Mouse (Mus musculus) right cerebral cortex, postnatal 36 days (tissue): Measurements from ENCODE around the gene Ror2.
A peak's percentile ranks its signal among the peaks of the same experiment; 100 is the strongest.

ENCODE experiments used
- DNase-seq, 2 experiments: peaks; one replicate each; pipeline ENCODE4 v3.0.0; 2022; ENCODE audit warnings: low spot score in 2 of 2, mixed read lengths in 1 of 2

Gene Ror2

GRCm38 (mm10) chr13:53130032-53130431 lies 155.9 kb downstream of the Ror2 start:
- no peak for DNase-seq

GRCm38 (mm10) chr13:53125627-53126026 lies 160.3 kb downstream of the Ror2 start:
- DNase-seq, result no peak

GRCm38 (mm10) chr13:53122085-53122484 lies 163.8 kb downstream of the Ror2 start:
- no peak for DNase-seq

GRCm38 (mm10) chr13:53120906-53121305 lies 165.0 kb downstream of the Ror2 start:
- DNase-seq, result no peak

- DNase-seq, result peak; percentile 56 to 66
These were observed 166.1 kb downstream of the Ror2 start for GRCm38 (mm10) chr13:53119586-53120426.

GRCm38 (mm10) chr13:53118398-53118797 lies 167.5 kb downstream of the Ror2 start:
- no peak for DNase-seq

GRCm38 (mm10) chr13:53117921-53118320 lies 168.0 kb downstream of the Ror2 start:
- no peak for DNase-seq

GRCm38 (mm10) chr13:53110249-53110578 lies 175.7 kb downstream of the Ror2 start:
- DNase-seq, result no peak

GRCm38 (mm10) chr13:53109560-53110248 lies 176.2 kb downstream of the Ror2 start:
- peak; percentile 86 to 87 for DNase-seq

- DNase-seq, result no peak
These were observed 179.2 kb downstream of the Ror2 start for GRCm38 (mm10) chr13:53106676-53107075.

- no peak for DNase-seq
These were observed 185.9 kb downstream of the Ror2 start for GRCm38 (mm10) chr13:53099771-53100682.

GRCm38 (mm10) chr13:53096615-53097014 lies 189.3 kb downstream of the Ror2 start:
- DNase-seq, result peak; percentile 38 to 52

GRCm38 (mm10) chr13:53095222-53095621 lies 190.7 kb downstream of the Ror2 start:
- DNase-seq, result no peak

- DNase-seq, result no peak
These were observed 191.3 kb downstream of the Ror2 start for GRCm38 (mm10) chr13:53094658-53095057.

- DNase-seq, result no peak
These were observed 192.5 kb downstream of the Ror2 start for GRCm38 (mm10) chr13:53093407-53093806.

- DNase-seq, result no peak
These were observed 199.2 kb downstream of the Ror2 start for GRCm38 (mm10) chr13:53086552-53087282.

GRCm38 (mm10) chr13:53081846-53082245 lies 204.1 kb downstream of the Ror2 start:
- no peak for DNase-seq

GRCm38 (mm10) chr13:53077732-53078345 lies 208.1 kb downstream of the Ror2 start:
- DNase-seq, result no peak

GRCm38 (mm10) chr13:53075006-53075405 lies 210.9 kb downstream of the Ror2 start:
- no peak for DNase-seq

GRCm38 (mm10) chr13:53069076-53069690 lies 216.7 kb downstream of the Ror2 start:
- no peak for DNase-seq
